9 mouse cellular contexts compared by ENCODE assay signal in the genomic region with DNA sequence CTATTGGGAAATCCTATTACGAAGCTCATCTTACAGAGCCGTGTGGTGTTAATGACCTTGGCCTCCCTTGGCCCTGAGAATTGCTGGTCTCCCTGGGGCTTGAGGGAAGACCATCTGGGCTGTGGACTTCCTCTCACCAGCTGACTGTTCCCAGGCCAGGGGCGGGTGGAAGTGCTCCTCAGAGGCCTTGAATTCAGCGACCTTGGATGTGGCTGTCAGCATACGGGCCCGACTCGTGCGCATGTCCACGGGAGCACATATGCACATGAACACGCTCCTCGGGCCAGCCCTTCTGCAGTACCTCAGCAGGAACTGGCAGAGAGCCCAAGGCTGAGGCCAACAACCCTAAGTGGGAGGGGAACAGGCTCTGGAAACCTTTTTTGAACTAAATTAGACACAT.
DNase-seq lines count a peak whose midpoint lies in the region; ATAC-seq and TF ChIP-seq lines count a peak whose summit lies in the region.
"Had no signal": no experiment of that assay in that cellular context is flagged by ENCODE, and none has a peak within 500 bp of the region (broad histone marks: within the 10 kb centered on the region; RNA-seq: fewer than 3 reads in every experiment).

No protein-coding gene starts in this region.

- no peaks in the 10 kb centered on the region for H3K9me3 ChIP-seq in kidney, embryonic 15.5 days (replicated peaks)
- no peaks in the 10 kb centered on the region for H3K9me3 ChIP-seq in kidney, embryonic 16.5 days (ENCODE audit: low read length)
- H3K9me3 ChIP-seq in lung, postnatal 0 days (ENCODE audit: low read length), result no peaks in the 10 kb centered on the region
- H3K9me3 ChIP-seq: midbrain, embryonic 12.5 days had no signal

- DNase-seq in heart, postnatal 4 days, result peak; percentile 61
- peak; percentile 44 for DNase-seq in lung, postnatal 0 days (ENCODE audit: low spot score)

- no peak overlapping the region for H3K27ac ChIP-seq in kidney, embryonic 15.5 days
- H3K27ac ChIP-seq in kidney, embryonic 16.5 days (ENCODE audit: low read length), result no peak overlapping the region
- H3K27ac ChIP-seq in lung, postnatal 0 days (ENCODE audit: low read length), result no peak overlapping the region
- H3K27ac ChIP-seq: midbrain, embryonic 12.5 days had no signal

- no peaks in the 10 kb centered on the region for H3K36me3 ChIP-seq in kidney, embryonic 15.5 days
- no peaks in the 10 kb centered on the region for H3K36me3 ChIP-seq in kidney, embryonic 16.5 days (ENCODE audit: insufficient read depth, low read length)
- no peaks in the 10 kb centered on the region for H3K36me3 ChIP-seq in lung, postnatal 0 days (ENCODE audit: insufficient read depth, low read length)
- H3K36me3 ChIP-seq: midbrain, embryonic 12.5 days had no signal

- no peak for TF ChIP-seq EP300 in lung, postnatal 0 days (IDR thresholded peaks at IDR 0.05)

- H3K27me3 ChIP-seq in kidney, embryonic 15.5 days, result no peaks in the 10 kb centered on the region
- no peaks in the 10 kb centered on the region for H3K27me3 ChIP-seq in kidney, embryonic 16.5 days (ENCODE audit: insufficient read depth, low read length)
- H3K27me3 ChIP-seq in lung, postnatal 0 days (replicated peaks; ENCODE audit: insufficient read depth, low read length), result no peaks in the 10 kb centered on the region

- H3K4me3 ChIP-seq in kidney, embryonic 15.5 days (replicated peaks), result no peak overlapping the region
- H3K4me3 ChIP-seq in kidney, embryonic 16.5 days (ENCODE audit: low read length), result no peak overlapping the region
- no peak overlapping the region for H3K4me3 ChIP-seq in lung, postnatal 0 days (ENCODE audit: low read depth, low read length)
- H3K4me3 ChIP-seq: midbrain, embryonic 12.5 days had no signal

- 0 out of 2 replicates have a peak, but pooled peaks have one; percentile 25 for ATAC-seq in kidney, embryonic 15.5 days (replicated peaks; ENCODE audit: low FRiP score)
- no peak for ATAC-seq in kidney, embryonic 16.5 days (ENCODE audit: low FRiP score, low TSS enrichment)
- peak; percentile 85 for ATAC-seq in cerebellum, adult (ENCODE audit: insufficient number of reproducible peaks, low FRiP score, low TSS enrichment)
- ATAC-seq in lung, postnatal 0 days, result peak; percentile 47
- ATAC-seq in activated CD4-positive, CD25-positive, alpha-beta regulatory T cell, adult 4 months, result no peak
- ATAC-seq in erythroblast, adult 5-6 weeks (replicated peaks; ENCODE audit: low FRiP score, poor library complexity, severe bottlenecking), result no peak
- ATAC-seq in megakaryocyte-erythroid progenitor cell, adult 5-6 weeks (replicated peaks; ENCODE audit: low FRiP score, low TSS enrichment, poor library complexity, severe bottlenecking), result no peak

- peaks cover 10% of the 10 kb centered on the region; the same call in 1 of the 2 replicates for H3K4me1 ChIP-seq in kidney, embryonic 15.5 days
- peaks cover 5% of the 10 kb centered on the region; the same call in 1 of the 2 replicates for H3K4me1 ChIP-seq in kidney, embryonic 16.5 days (ENCODE audit: insufficient read depth, low read length)
- no peaks in the 10 kb centered on the region for H3K4me1 ChIP-seq in lung, postnatal 0 days (ENCODE audit: insufficient read depth, low read depth, low read length)

- H3K4me2 ChIP-seq in kidney, embryonic 15.5 days, result no peak overlapping the region
- H3K4me2 ChIP-seq in kidney, embryonic 16.5 days (replicated peaks; ENCODE audit: low read depth, low read length), result no peak overlapping the region
- no peak overlapping the region for H3K4me2 ChIP-seq in lung, postnatal 0 days (replicated peaks; ENCODE audit: low read depth, low read length)
- H3K4me2 ChIP-seq: midbrain, embryonic 12.5 days had no signal

- no peak for TF ChIP-seq CTCF in lung, postnatal 0 days (IDR thresholded peaks at IDR 0.05)

- no peak overlapping the region for H3K9ac ChIP-seq in kidney, embryonic 15.5 days
- H3K9ac ChIP-seq in kidney, embryonic 16.5 days (replicated peaks; ENCODE audit: low read length), result no peak overlapping the region
- no peak overlapping the region for H3K9ac ChIP-seq in lung, postnatal 0 days (replicated peaks; ENCODE audit: low read depth)
- H3K9ac ChIP-seq: midbrain, embryonic 12.5 days had no signal

- WGBS in kidney, embryonic 15.5 days, result 53% methylated on average over 11 of the region's 11 CpGs
- 36% methylated on average over 11 of the region's 11 CpGs for WGBS in kidney, embryonic 16.5 days
- 26% methylated on average over 11 of the region's 11 CpGs for WGBS in lung, postnatal 0 days

Comparison
In these comparisons a context has a peak if more than half of its experiments do, and no peak if none do; other contexts are left out.
1. ATAC-seq: peak in kidney, embryonic 15.5 days (single experiment), cerebellum, adult (single experiment) and lung, postnatal 0 days (single experiment); none in kidney, embryonic 16.5 days (single experiment), activated CD4-positive, CD25-positive, alpha-beta regulatory T cell, adult 4 months (single experiment), erythroblast, adult 5-6 weeks (single experiment) and megakaryocyte-erythroid progenitor cell, adult 5-6 weeks (single experiment).